ENCODE assay signal across 8 mouse cellular contexts in genomic region chr1:182111386-182112317, GRCm38 (mm10). TPM values are rescaled to one million over a fixed set of nuclear protein-coding genes. Genes with fewer than 3 reads are reported as not detected.
DNase-seq lines count a peak whose midpoint lies in the region; ATAC-seq and TF ChIP-seq lines count a peak whose summit lies in the region.
"Had no signal": no experiment of that assay in that cellular context is flagged by ENCODE, and none has a peak within 500 bp of the region (broad histone marks: within the 10 kb centered on the region; RNA-seq: fewer than 3 reads in every experiment).

No protein-coding gene starts in this region.

- no peak overlapping the region for H3K9ac ChIP-seq in kidney, embryonic 14.5 days (ENCODE audit: low read depth, low read length)

- H3K9me3 ChIP-seq in kidney, embryonic 14.5 days (ENCODE audit: control insufficient read depth, low read length), result no peaks in the 10 kb centered on the region

- WGBS in kidney, embryonic 14.5 days, result 78% methylated on average over 14 of the region's 14 CpGs

- DNase-seq in kidney, adult 11 months, result peak; percentile 59
- DNase-seq in brain, embryonic 14.5 days (ENCODE audit: low read depth), result peak; percentile 58
- DNase-seq in cerebellum, postnatal 14 days, result peak; percentile 78 to 80
- peak; percentile 72 for DNase-seq in kidney, postnatal 10 days
- no peak for DNase-seq in frontal cortex, postnatal 25 days (ENCODE audit: low spot score in 2 of 2)
- no peak for DNase-seq in adrenal gland, adult 18-20 months (ENCODE audit: low spot score in 2 of 2)

- no peak overlapping the region for H3K4me3 ChIP-seq in kidney, embryonic 14.5 days (ENCODE audit: low read length)
- H3K4me3 ChIP-seq: erythroblast, embryonic 14.5 days had no signal

- TF ChIP-seq CTCF in brain, embryonic 14.5 days (IDR thresholded peaks at IDR 0.05; ENCODE audit: borderline replicate concordance, extremely low read depth, insufficient read depth, insufficient read length), result no peak

- peaks cover 6% of the 10 kb centered on the region; the same call in 1 of the 2 replicates for H3K4me1 ChIP-seq in kidney, embryonic 14.5 days (ENCODE audit: control insufficient read depth, insufficient read depth, low read length)

- H3K27ac ChIP-seq in kidney, embryonic 14.5 days (ENCODE audit: low read depth, low read length), result no peak overlapping the region

- TF ChIP-seq POLR2A in brain, embryonic 14.5 days (IDR thresholded peaks at IDR 0.05; ENCODE audit: borderline replicate concordance, extremely low read depth, insufficient read depth, insufficient read length, poor library complexity, severe bottlenecking), result no peak

- no peaks in the 10 kb centered on the region for H3K36me3 ChIP-seq in kidney, embryonic 14.5 days (ENCODE audit: control insufficient read depth, insufficient read depth, low read length)

- no peak for ATAC-seq in kidney, embryonic 14.5 days (ENCODE audit: low FRiP score, low TSS enrichment)

- H3K4me2 ChIP-seq in kidney, embryonic 14.5 days (replicated peaks; ENCODE audit: low read depth, low read length), result no peak overlapping the region

- H3K27me3 ChIP-seq in kidney, embryonic 14.5 days (ENCODE audit: control insufficient read depth, insufficient read depth, low read length), result no peaks in the 10 kb centered on the region

RNA-seq across cellular contexts. Expression of gene Srp9, which starts 12.9 kb away (rescaled TPM):
- polyA plus RNA-seq in kidney, embryonic 14.5 days (2014; fragmentation: Nextera tagmentation; extraction: Ambion mirVana), result 155 and 197 TPM in 2 replicates
- polyA plus RNA-seq in brain, embryonic 14.5 days (2012; rRNA removed), result 82.8 and 88.5 TPM in 2 replicates
- 10 to 100 TPM; 48.5 to 62.1 TPM for total RNA-seq in adrenal gland, adult 18-20 months (2021)

RNA-seq across cellular contexts. Expression of gene Vmn1r1, which starts 52.6 kb away (rescaled TPM):
- polyA plus RNA-seq in kidney, embryonic 14.5 days (2014; fragmentation: Nextera tagmentation; extraction: Ambion mirVana), result not detected in 2 replicates
- polyA plus RNA-seq in brain, embryonic 14.5 days (2012; rRNA removed), result not detected in 2 replicates
- not detected for total RNA-seq in adrenal gland, adult 18-20 months (2021)
- polyA plus RNA-seq: erythroblast, embryonic 14.5 days had no signal

Comparison
In these comparisons a context has a peak if more than half of its experiments do, and no peak if none do; other contexts are left out.
1. DNase-seq: peak in kidney, adult 11 months (single experiment), brain, embryonic 14.5 days (single experiment), cerebellum, postnatal 14 days (2 of 2) and kidney, postnatal 10 days (single experiment); none in frontal cortex, postnatal 25 days (0 of 2) and adrenal gland, adult 18-20 months (0 of 2).